Mouse (Mus musculus) large intestine, adult 2 months (tissue): ENCODE data around the gene Clip4. TPM values are rescaled to one million over a fixed set of nuclear protein-coding genes. Genes with fewer than 3 reads are reported as not detected.
"Not testable (repeated sequence)": the region's sequence is repeated elsewhere in the genome, so short reads cannot be mapped to it uniquely, and the experiment has no call there.

Experiments
- DNase-seq: peaks from one replicate; pipeline ENCODE4 v3.0.0-alpha.2; 2012; ENCODE audit warnings: low read depth, low spot score
- WGBS: fragments of 180-500 bp; shearing (Covaris S2); methylation state at CpG from one replicate; pipeline ENCODE4 v1.1.7; 2018; 5-methylcytosine and 5-hydroxymethylcytosine counted together
- polyA plus RNA-seq: library from polyadenylated mRNA; depleted of rRNA; stranded (reverse); fragments of >200 nt; gene quantifications from 2 replicates; pipeline ENCODE4 v1.2.3, GENCODE M21; 2012; rRNA removed

Clip4 gene
- 1.7 and 2.4 TPM in 2 replicates for polyA plus RNA-seq

GRCm38 (mm10) chr17:71768173-71768572 is at the start of gene Clip4:
Gene Clip4, plus strand, starts transcription at chr17:71768473.
- DNase-seq = not testable (repeated sequence)
- 46% methylated on average over 1 of the region's 1 CpGs for WGBS

DNA sequence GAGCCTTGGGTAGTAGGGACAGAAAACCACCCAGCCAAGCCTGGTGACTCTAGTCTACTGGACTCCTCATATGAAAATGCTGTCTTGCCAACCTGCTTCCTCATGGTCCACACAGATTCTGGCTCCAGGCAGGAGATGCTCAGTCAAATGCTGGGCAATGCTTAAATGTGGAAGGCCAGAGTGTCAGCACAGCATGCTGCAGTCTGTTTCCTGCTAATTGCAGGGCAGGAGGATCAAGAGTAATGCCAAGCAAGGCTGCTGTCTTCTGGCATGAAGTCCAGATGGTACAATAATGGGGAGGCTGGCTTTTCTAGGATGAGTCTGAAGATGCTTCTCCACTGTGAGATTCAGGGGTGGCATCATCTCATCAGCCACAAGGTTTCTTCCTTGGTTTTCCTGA is 47.8 kb upstream of the Clip4 start:
- no peak for DNase-seq

GRCm38 (mm10) chr17:71721019-71721418 is 47.3 kb upstream of the Clip4 start:
- WGBS = 65% methylated on average over 3 of the region's 3 CpGs
- no peak for DNase-seq

DNA sequence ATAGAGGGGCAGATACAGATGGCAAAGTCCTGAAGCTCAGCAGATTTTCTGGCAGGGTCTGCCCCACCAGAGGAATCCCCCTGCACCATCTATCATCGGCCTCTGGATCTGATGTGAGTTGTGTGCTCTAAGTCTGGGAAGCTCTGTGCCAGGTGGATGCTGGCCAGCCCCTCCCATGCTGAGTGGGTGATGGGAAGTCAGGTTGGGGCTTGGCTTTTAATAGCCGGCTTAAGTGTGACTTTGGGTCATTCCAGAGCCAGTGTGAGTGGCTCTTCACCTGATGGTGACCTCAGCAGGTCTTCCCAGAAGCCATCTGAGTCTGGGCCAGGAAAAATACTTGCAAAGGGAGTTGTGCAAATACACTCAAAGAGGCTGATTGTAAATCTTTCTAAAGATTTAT is 37.6 kb upstream of the Clip4 start:
- no peak for DNase-seq
- WGBS = 8% methylated on average over 2 of the region's 2 CpGs

DNA sequence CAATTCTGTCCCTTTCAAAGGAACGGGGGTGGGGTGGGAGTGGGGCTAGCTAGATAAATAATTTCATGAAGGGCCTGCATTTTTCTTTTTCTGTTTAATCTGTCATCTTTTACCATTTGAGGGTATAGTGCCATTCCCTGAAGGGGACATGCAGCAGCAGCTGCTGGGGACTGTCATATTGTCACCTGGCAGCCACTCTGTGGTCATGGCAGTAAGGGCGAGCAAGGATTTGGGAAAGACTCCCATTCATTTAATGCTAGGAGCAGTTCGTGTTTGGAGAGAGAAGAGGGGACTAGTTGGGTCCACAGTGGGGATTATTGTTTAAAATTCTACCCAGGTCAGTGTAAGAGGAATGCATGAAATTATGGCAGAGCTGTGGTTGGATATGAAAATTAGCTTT is 31.8 kb upstream of the Clip4 start:
- no peak for DNase-seq
- 49% methylated on average over 3 of the region's 3 CpGs for WGBS

DNA sequence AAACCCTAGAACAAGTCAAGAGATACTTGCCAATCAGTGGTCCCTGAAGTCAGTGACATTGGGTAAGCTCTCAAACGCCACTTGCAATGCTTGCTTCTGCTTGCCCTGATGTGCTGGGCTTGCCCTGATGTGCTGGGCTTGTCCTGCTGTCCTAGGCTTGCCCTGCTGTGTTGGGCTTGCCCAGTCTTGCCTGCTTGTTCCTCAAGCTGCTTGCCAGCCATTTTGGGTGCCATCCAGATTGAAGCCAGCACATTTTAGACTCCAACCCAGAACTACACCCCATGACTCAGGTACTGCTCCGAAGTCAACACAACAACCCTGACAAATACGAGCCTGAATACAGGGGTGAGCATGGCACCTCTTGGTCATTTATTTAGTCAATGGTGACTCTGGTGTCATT is 26.1 kb upstream of the Clip4 start:
- no peak for DNase-seq
- WGBS = 75% methylated on average over 3 of the region's 3 CpGs

GRCm38 (mm10) chr17:71742935-71743334 is 25.3 kb upstream of the Clip4 start:
- no peak for DNase-seq
- 38% methylated on average over 5 of the region's 5 CpGs for WGBS

DNA sequence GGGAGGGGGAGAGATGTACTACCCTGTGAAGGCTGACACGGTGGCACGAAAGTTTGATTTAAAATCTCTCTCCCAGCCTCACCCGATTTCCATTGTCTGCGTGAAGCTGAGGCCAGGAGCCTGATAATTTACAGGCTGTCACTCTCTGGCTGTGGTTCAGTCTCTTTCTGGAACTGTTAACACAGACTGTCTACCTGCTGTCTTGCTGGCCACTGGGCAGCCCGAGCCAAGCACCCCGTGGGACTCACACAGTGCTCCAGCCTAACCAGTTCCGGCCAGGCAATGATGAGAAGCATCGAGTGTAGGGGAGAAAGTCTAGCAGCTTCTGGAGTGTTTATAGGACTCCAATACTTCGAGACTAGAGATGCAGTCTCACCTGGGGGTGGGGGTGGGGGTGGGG is 22.2 kb upstream of the Clip4 start:
- no peak for DNase-seq
- WGBS = 61% methylated on average over 9 of the region's 9 CpGs

DNA sequence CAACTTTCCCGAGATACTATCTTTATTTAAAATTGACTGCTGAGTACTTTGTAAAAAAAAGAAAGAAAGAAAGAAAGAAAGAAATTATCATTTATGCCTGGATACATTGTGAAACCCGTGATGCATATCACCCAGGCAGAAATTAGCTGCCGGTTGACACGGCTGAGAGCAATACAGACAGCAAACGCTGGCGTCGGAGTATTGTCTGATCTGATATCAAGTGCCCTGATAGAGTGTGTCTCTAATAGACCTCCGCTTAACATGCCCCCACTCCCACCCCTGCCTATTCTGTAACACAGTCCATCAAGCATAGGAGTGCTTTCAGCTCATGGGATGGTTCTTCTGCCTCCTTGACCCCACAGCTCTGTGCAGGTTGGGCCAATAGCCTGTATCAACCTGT is 20.7 kb upstream of the Clip4 start:
- WGBS = 88% methylated on average over 8 of the region's 8 CpGs

GRCm38 (mm10) chr17:71749616-71750168 is 18.6 kb upstream of the Clip4 start:
- 44% methylated on average over 9 of the region's 9 CpGs for WGBS
- DNase-seq = no peak

More for the DNA sequence above, 20.7 kb upstream of the Clip4 start:
- DNase-seq = no peak

DNA sequence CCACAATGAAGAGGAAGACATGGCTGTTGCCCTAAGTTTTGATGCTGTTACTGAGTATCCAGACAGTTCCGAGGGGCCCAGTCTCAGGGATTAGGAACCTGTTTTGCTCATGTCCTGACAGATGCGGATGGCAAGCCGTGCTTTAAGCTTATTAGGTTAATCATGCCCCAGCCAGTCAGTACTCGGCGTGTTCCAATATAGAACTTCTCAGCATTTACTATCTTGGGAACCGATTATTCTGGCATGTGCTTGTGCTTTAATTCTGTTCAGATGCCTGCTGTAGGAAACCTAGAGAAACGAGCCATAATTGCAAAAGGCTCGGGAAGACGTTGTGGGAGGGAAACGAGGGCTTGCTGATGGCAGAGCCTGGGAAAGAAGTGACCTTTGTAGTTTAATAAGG is 15.4 kb upstream of the Clip4 start, which contains the start of gene Pcare:
TSS of gene Pcare (minus strand) at position 64 of the 400 bp plus-strand sequence.
- DNase-seq = no peak
- WGBS = 77% methylated on average over 10 of the region's 10 CpGs

DNA sequence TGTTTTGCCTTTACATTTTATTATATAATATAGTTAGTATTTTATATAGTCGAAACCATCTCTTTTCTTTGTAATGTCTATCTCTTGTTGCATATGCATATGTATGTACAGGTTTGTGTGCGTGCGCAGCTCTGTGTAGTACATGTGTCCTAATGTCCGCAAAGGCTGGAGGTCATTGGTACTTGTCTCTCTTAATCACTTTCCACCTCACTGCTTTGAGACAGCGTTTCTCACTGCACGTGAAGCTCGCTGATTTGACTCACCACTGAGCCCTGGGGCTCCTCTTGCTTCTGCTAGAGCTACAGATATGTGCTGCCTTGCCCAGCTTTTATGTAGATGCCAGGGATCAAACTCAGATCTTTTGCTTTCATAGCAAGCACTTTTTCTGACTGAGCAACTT is 7.7 kb upstream of the Clip4 start:
- WGBS = 82% methylated on average over 7 of the region's 7 CpGs

GRCm38 (mm10) chr17:71769564-71769963 is 1.3 kb downstream of the Clip4 start:
- DNase-seq = no peak

More for the DNA sequence above, 7.7 kb upstream of the Clip4 start:
- DNase-seq = no peak

GRCm38 (mm10) chr17:71770696-71771095 is 2.4 kb downstream of the Clip4 start:
- WGBS = 73% methylated on average over 3 of the region's 3 CpGs
- no peak for DNase-seq

More at GRCm38 (mm10) chr17:71769564-71769963, 1.3 kb downstream of the Clip4 start:
- WGBS = 55% methylated on average over 6 of the region's 6 CpGs

- no peak for DNase-seq
- WGBS = 64% methylated on average over 4 of the region's 4 CpGs
Measured at GRCm38 (mm10) chr17:71774173-71774572, 5.9 kb downstream of the Clip4 start.

DNA sequence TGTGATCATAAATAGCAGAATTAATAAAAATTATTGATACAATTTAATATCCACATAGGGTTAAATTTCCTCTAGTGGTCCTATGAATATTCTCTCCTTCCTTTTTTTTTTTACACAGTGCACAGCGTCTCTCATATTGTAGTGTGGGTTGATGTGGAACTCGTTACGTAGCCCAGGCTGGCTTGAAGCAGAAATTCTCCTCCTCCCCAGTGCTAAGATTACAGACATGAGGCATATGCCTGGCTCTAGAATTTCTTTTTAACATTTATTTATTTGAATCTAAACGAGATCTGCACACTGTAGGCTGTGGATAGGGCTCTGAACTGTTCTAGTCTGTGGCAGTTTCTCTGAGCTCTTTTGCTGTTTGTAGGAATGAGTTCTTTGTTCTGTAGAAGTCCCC is 7.0 kb downstream of the Clip4 start:
- DNase-seq = no peak
- 76% methylated on average over 4 of the region's 4 CpGs for WGBS

DNA sequence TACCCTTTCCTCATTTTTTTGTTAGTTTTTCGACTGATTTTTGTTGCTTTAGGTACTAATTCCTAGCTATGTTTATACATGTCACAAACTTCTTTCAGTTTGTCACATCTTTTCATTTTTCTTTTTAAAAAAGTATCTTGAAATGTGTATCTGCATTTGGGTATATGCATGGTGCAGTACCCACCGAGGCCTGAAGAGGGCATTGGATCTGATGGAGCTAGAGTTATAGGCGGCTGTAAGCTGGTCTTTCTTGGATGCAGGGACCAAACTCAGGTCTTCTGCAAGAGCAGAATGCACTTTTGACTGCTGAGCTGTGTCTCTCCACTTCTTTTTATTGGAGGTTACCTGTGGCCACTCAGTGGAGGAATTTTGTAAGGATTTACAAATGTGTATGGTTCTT is 10.4 kb downstream of the Clip4 start:
- WGBS = 71% methylated on average over 3 of the region's 3 CpGs
- no peak for DNase-seq

DNA sequence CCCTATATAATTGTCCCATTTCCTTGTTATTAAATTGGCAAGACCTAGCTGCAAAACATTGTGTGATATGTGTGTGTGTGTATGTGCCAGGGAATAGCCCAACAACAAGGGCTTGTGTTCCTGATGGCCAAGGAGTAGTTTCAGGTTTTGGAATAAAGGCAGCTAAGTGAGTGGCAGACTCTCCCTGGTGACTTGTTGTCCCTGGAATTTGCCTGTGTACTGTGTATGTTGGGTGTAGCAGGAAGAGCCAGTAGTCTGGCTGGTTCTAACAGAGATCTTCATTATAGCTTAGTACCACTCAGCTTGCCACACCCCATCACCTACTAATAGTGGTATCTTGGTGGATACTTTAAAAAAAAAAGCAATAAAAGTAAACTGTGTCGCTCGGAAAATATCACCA is 12.2 kb downstream of the Clip4 start:
- no peak for DNase-seq
- 53% methylated on average over 2 of the region's 2 CpGs for WGBS

DNA sequence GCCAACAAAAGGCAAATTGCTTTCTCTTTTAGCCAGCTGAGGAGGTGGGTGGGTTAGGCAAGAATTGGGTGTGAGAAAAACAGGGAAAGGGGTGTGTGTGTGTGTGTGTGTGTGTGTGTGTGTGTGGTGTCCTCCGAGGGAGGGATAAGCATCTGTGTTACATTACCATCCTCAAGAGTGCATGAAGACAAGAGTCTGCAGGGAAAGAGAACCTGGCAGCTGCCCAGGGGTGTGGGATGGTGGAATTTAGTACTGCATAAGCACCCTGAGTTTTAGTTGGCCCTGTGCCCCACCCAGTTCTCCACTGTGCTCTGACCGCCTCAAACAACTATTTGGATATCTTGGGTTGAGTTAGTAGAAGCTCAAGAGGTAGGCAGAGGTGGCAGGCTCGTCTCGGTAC is 12.7 kb downstream of the Clip4 start:
- no peak for DNase-seq
- WGBS = 67% methylated on average over 4 of the region's 4 CpGs

DNA sequence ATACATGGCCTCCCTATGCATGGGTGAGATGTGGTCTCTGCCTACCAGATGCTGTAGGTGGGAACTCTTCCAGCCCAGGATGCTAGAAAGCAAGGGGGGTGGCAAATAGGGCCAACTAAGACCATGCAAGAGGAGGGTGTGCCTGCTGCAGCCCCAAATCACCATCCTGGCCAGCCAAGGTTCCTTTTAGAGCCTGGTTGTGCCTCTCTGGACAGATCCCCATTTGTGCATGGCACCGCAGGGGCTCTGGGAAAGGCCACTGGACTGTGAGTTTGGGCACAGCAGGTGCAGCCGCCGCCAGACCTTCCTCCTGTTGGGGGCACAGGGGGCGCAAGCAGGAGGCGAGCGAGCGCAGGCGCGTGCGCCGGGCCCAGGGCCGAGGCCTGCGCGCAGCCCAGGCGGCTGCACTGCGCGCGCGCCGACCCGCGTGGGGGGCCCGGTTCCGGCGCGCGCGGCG is 14.0 kb downstream of the Clip4 start:
- WGBS = 2% methylated on average over 29 of the region's 29 CpGs

DNA sequence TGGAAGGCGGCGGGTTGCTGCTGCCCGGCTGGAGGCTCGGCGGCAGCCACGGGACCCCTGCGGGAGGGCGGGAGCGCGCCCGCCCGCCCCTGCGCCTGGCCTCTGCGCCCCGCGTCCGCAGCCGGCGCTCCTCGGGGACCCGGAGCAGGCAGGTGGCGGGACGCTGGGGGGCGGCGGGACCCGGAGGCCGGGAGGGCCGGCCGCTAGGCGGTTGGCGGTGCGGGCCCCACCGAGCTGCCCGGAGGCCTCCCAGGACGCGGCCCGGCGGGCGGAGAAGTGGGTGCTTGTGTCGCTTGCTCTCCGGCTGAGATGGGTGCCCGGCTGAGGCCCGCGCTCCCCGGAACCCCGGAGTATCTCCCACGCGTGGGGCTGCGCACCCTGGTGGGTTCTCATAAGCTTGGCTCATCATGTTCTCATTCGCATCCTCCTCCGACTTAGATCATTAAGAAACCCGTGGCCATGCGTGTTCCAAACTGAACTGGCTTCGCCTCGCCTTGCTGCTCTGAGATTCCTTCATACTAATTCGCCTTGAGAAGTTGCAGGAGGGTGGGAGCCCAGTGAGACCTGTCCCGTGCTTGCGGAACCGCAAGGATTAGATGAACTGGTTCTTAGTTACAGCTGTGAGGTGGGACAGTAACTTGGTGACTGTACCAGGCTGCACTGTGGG is 14.6 kb downstream of the Clip4 start:
- DNase-seq = no peak
- WGBS = 3% methylated on average over 59 of the region's 59 CpGs

More for the DNA sequence above, 14.0 kb downstream of the Clip4 start:
- no peak for DNase-seq
